Mouse (Mus musculus): ENCODE data around the gene Olfr1318. TPM values are rescaled to one million over a fixed set of nuclear protein-coding genes. Genes with fewer than 3 reads are reported as not detected.

Olfr1318 gene
- total RNA-seq (2015; ENCODE audit: low replicate concordance) (not detected in 2 replicates), total RNA-seq (2017; ENCODE audit: low replicate concordance) (not detected in 2 replicates)

DNA sequence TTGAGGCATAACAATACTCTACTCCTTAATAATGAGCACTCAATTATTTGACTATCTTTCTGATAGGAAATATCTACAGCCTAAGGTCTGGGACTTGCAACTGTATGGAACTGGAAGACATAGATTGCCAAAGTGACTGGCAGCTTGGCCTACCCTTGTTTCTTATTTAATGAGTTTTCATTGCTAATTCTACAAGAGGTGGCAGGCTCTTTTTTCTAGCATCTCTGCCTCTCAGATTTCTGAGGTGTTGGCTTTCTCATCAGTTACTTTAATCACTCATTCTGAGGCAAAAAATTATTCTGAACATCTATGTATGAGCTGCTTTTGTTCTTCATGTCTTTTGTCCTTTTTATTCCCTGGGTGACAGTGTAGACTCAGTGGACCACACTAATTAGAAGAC lies at the start of gene Olfr1318:
Gene Olfr1318, plus strand, starts transcription at position 301 of the 400 bp plus-strand sequence.
- no peak for ATAC-seq (replicated peaks; ENCODE audit: low FRiP score, poor library complexity, severe bottlenecking)

DNA sequence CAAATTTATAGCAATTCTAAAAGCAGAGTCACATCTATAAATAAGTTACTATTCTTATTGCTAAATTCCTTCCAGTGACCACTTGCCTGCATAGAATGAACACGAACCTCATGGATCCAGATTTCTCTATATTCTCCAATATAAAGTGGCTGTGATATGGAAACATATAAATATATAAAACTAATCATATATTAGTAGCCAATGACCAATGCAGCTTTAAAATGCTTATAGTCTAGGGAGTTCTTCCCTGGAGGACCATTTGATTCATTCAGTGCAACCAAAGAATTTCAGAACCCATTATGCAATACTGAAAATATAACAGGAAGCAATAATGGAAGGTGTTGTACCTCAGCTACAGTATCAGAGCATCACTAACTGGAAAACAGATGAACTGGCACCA lies 38.7 kb upstream of the Olfr1318 start, which contains the start of gene Olfr1315-ps1:
Gene Olfr1315-ps1, minus strand, starts transcription at position 101 of the 400 bp plus-strand sequence.
- ATAC-seq (replicated peaks; ENCODE audit: low FRiP score, poor library complexity, severe bottlenecking) = no peak

DNA sequence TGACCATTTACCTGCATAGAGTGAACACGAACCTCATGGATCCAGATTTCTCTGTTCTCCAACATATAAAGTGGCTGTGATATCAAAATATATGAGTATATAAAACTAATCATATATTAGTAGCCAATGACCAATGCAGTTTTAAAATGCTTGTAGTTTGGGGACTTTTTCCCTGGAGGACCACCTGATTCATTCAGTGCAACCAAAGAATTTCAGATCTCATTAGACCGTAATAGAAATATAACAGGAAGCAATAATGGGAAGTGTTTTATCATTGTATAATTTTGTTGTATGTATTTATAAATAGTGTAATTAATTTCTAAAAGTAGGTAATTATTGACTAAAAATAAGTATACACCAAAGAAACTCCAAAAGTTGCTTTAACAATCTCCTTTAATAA lies 19.1 kb upstream of the Olfr1318 start, which contains the start of gene Olfr1316:
Gene Olfr1316, minus strand, starts transcription at position 101 of the 400 bp plus-strand sequence.
- no peak for ATAC-seq (replicated peaks; ENCODE audit: low FRiP score, poor library complexity, severe bottlenecking)

DNA sequence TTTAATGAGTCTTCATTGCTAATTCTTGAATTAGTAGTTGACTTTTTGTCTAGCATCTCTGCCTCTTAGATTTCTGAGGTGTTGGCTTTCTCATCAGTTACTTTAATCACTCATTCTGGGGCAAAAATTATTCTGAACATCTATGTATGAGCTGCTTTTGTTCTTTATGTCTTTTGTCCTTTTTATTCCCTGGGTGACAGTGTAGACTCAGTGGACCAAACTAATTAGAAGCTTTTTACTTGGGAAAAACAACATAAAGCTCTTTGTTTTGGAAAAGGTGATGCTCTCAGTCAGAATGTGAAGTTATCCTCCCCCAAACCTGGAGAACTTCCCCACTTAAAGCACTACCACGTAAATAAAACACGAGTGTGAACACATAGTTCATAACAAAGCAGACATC lies 14.0 kb upstream of the Olfr1318 start, which contains the start of gene Olfr1317:
Gene Olfr1317, plus strand, starts transcription at position 301 of the 400 bp plus-strand sequence.
- ATAC-seq (replicated peaks; ENCODE audit: low FRiP score, poor library complexity, severe bottlenecking) = no peak

DNA sequence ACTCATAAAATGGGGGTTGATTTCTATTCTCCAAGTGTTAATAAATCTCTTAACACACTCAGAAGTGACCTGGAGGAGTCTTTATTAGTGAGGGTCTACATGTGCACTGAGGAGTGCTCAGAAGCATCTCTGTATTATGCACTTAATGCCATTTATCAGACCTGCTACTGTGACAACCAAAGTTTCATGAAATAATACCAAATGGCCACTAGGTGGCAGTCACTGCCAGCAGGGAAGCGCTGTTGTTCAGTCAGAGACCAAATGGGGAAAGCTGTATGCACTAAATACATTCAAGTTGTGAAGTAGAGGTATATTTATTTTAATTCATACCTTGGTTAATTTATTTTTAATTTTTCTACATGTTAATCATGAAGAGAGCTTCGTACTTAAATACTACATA lies 42.9 kb downstream of the Olfr1318 start:
- peak; percentile 82 for ATAC-seq (replicated peaks; ENCODE audit: low FRiP score, poor library complexity, severe bottlenecking)

DNA sequence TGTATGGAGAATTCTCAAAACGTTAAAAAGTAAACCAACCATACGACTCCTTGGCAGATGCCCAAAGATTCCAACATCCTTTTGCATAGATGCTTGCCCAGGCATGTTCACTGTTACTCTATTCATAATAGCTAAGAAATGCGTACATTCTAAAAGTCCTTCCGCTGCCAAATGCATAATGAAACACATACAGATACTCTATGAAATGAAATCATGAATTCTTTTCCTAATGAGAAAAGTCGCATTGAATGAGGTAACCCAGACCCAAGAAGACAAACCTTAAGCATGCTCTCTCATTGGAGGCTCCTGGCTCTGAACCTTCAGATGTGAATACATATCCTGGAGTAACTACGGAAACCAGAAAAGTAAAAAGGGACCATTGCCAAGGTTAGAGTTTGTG lies 49.1 kb downstream of the Olfr1318 start:
- ATAC-seq (replicated peaks; ENCODE audit: low FRiP score, poor library complexity, severe bottlenecking) = no peak

Other genes starting within 250 kb of the Olfr1318 start
- gene Olfr1306, start 237.9 kb upstream of the Olfr1318 start, total RNA-seq (2015; ENCODE audit: low replicate concordance) = not detected in 2 replicates
- not detected in 2 replicates for gene Olfr1306, start 237.9 kb upstream of the Olfr1318 start, total RNA-seq (2017; ENCODE audit: low replicate concordance)
- not detected in 2 replicates for gene Olfr1307, start 204.8 kb upstream of the Olfr1318 start, total RNA-seq (2015; ENCODE audit: low replicate concordance)
- gene Olfr1307, start 204.8 kb upstream of the Olfr1318 start, total RNA-seq (2017; ENCODE audit: low replicate concordance) = 0.14 TPM in 1 of 2 replicates, not detected in the other
- not detected in 2 replicates for gene Olfr1308, start 189.3 kb upstream of the Olfr1318 start, total RNA-seq (2015; ENCODE audit: low replicate concordance)
- gene Olfr1308, start 189.3 kb upstream of the Olfr1318 start, total RNA-seq (2017; ENCODE audit: low replicate concordance) = not detected in 2 replicates
- gene Olfr1309, start 163.9 kb upstream of the Olfr1318 start, total RNA-seq (2015; ENCODE audit: low replicate concordance) = not detected in 2 replicates
- not detected in 2 replicates for gene Olfr1309, start 163.9 kb upstream of the Olfr1318 start, total RNA-seq (2017; ENCODE audit: low replicate concordance)
- not detected in 2 replicates for gene Olfr1310, start 141.5 kb upstream of the Olfr1318 start, total RNA-seq (2015; ENCODE audit: low replicate concordance)
- not detected in 2 replicates for gene Olfr1310, start 141.5 kb upstream of the Olfr1318 start, total RNA-seq (2017; ENCODE audit: low replicate concordance)
- gene Olfr1311, start 129.8 kb upstream of the Olfr1318 start, total RNA-seq (2015; ENCODE audit: low replicate concordance) = not detected in 2 replicates
- not detected in 2 replicates for gene Olfr1311, start 129.8 kb upstream of the Olfr1318 start, total RNA-seq (2017; ENCODE audit: low replicate concordance)
- not detected in 2 replicates for gene Olfr1312, start 104.0 kb upstream of the Olfr1318 start, total RNA-seq (2015; ENCODE audit: low replicate concordance)
- gene Olfr1312, start 104.0 kb upstream of the Olfr1318 start, total RNA-seq (2017; ENCODE audit: low replicate concordance) = not detected in 2 replicates
- gene Olfr1313, start 76.4 kb upstream of the Olfr1318 start, total RNA-seq (2015; ENCODE audit: low replicate concordance) = not detected in 2 replicates
- not detected in 2 replicates for gene Olfr1313, start 76.4 kb upstream of the Olfr1318 start, total RNA-seq (2017; ENCODE audit: low replicate concordance)
- not detected in 2 replicates for gene Olfr1314, start 57.4 kb upstream of the Olfr1318 start, total RNA-seq (2015; ENCODE audit: low replicate concordance)
- gene Olfr1314, start 57.4 kb upstream of the Olfr1318 start, total RNA-seq (2017; ENCODE audit: low replicate concordance) = not detected in 2 replicates
- gene Olfr1315-ps1, start 38.8 kb upstream of the Olfr1318 start, total RNA-seq (2015; ENCODE audit: low replicate concordance) = not detected in 2 replicates
- not detected in 2 replicates for gene Olfr1315-ps1, start 38.8 kb upstream of the Olfr1318 start, total RNA-seq (2017; ENCODE audit: low replicate concordance)
- not detected in 2 replicates for gene Olfr1316, start 19.2 kb upstream of the Olfr1318 start, total RNA-seq (2015; ENCODE audit: low replicate concordance)
- gene Olfr1316, start 19.2 kb upstream of the Olfr1318 start, total RNA-seq (2017; ENCODE audit: low replicate concordance) = not detected in 2 replicates
- not detected in 2 replicates for gene Olfr1317, start 13.9 kb upstream of the Olfr1318 start, total RNA-seq (2015; ENCODE audit: low replicate concordance)
- gene Olfr1317, start 13.9 kb upstream of the Olfr1318 start, total RNA-seq (2017; ENCODE audit: low replicate concordance) = not detected in 2 replicates
- gene Lpcat4, start 85.3 kb downstream of the Olfr1318 start, total RNA-seq (2015; ENCODE audit: low replicate concordance) = 5.4 and 8.6 TPM in 2 replicates
- gene Lpcat4, start 85.3 kb downstream of the Olfr1318 start, total RNA-seq (2017; ENCODE audit: low replicate concordance) = 2.6 and 5.4 TPM in 2 replicates
- not detected in 2 replicates for gene Nutm1, start 105.1 kb downstream of the Olfr1318 start, total RNA-seq (2015; ENCODE audit: low replicate concordance)
- gene Nutm1, start 105.1 kb downstream of the Olfr1318 start, total RNA-seq (2017; ENCODE audit: low replicate concordance) = not detected in 2 replicates
- gene Nop10, start 107.7 kb downstream of the Olfr1318 start, total RNA-seq (2015; ENCODE audit: low replicate concordance) = 23.6 and 25.4 TPM in 2 replicates
- 28.3 and 33.6 TPM in 2 replicates for gene Nop10, start 107.7 kb downstream of the Olfr1318 start, total RNA-seq (2017; ENCODE audit: low replicate concordance)
- gene Slc12a6, start 111.6 kb downstream of the Olfr1318 start, total RNA-seq (2015; ENCODE audit: low replicate concordance) = 94.7 and 134 TPM in 2 replicates
- gene Slc12a6, start 111.6 kb downstream of the Olfr1318 start, total RNA-seq (2017; ENCODE audit: low replicate concordance) = 97.9 and 119 TPM in 2 replicates
- gene Gm21985, start 112.1 kb downstream of the Olfr1318 start, total RNA-seq (2015; ENCODE audit: low replicate concordance) = not detected in 2 replicates
- gene Gm21985, start 112.1 kb downstream of the Olfr1318 start, total RNA-seq (2017; ENCODE audit: low replicate concordance) = 0.60 and 8.5 TPM in 2 replicates
- gene Emc4, start 213.8 kb downstream of the Olfr1318 start, total RNA-seq (2015; ENCODE audit: low replicate concordance) = 8.6 and 14.0 TPM in 2 replicates
- gene Emc4, start 213.8 kb downstream of the Olfr1318 start, total RNA-seq (2017; ENCODE audit: low replicate concordance) = 6.0 and 16.8 TPM in 2 replicates
- 8.5 and 11.9 TPM in 2 replicates for gene Katnbl1, start 225.0 kb downstream of the Olfr1318 start, total RNA-seq (2015; ENCODE audit: low replicate concordance)
- 2.0 and 8.1 TPM in 2 replicates for gene Katnbl1, start 225.0 kb downstream of the Olfr1318 start, total RNA-seq (2017; ENCODE audit: low replicate concordance)

Measured in erythroblast, adult 5-6 weeks (primary cell).